Mouse (Mus musculus): Measurements from ENCODE around the gene Dnajc8.
"Not testable (repeated sequence)": the region's sequence is repeated elsewhere in the genome, so short reads cannot be mapped to it uniquely, and the experiment has no call there.

The Dnajc8 gene

DNA sequence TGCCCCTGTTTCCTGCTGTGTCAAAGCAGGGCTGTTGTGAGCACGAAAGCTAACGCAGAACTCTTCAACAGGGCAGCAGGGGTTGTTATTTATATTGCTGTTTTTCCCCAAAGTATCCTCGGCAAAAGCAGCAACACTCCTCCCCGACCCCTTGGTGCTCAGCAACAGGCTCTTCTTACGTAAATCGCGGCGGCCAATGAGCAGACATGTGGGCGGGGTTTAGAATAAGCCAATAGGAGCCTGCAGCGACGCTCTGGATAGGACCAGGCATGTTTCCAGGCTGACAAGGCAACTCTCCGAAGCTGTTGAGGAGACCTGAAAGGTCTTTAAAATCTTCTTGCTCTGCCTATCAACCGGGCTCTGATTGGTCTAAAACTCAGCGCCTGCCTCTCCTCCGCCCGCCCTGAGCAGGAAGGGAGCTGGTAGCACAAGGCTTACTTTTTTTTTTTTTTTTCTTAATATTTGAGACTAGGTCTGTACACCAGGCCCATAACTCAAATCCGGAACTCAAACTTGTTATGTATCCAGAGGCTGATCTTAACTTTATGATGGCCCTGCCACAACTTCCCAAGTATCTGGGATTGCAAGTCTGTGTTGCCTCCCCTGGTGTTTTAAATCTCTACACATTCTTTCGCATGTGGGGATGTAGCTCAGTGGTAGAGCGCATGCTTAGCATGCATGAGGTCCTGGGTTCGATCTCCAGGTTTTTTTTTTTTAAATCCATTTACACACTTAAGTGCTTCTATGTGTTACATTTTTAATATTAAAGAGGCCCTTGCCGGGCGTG is 19.8 kb upstream of the Dnajc8 start:
- peak; percentile 95 to 98 for DNase-seq

DNA sequence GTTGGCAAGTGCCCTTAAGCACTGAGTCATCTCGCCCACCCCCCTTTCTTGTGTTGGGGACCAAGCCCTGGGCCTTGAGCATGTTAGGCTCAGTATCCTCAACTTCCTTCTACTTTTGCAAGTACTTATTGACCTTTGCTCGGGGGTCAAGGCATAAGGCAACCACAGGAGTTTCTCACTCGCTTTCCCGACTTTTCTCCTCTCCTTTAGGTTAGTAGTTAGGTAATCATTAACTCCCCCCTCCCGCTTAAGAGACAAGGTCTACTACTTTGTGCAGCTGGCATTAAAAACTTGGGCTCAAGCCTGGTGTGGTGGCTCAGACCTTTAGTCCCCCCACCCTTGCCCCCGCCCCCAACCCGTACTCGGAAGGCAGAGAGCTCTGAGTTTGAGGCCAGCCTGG is 17.3 kb upstream of the Dnajc8 start:
- DNase-seq: peak; percentile 71 to 91

DNA sequence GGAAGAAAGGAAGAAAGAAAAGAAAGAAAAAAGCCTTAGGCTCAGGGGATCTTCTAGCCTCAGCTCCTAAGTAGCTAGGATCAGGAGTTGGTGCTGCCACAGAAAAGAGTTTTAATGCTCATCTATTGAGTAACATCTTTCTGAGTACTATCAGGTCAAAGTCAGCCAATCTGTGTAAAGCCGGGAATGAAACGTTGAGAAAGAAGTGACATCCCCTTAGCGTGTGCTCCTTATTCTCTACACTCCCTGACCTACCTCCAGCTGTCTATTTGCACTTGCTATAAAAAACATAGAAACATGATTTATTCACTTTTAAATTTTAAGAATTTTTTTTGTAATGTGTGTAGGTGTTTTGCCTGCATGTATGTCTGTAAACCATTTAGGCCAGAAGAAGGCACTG is 16.2 kb upstream of the Dnajc8 start:
- no peak for DNase-seq

- no peak for DNase-seq
Measured at GRCm38 (mm10) chr4:132524321-132524741, 11.0 kb upstream of the Dnajc8 start.

- no peak for DNase-seq
Measured at GRCm38 (mm10) chr4:132524808-132525207, 10.5 kb upstream of the Dnajc8 start.

GRCm38 (mm10) chr4:132526678-132527077 is 8.7 kb upstream of the Dnajc8 start:
- no peak for DNase-seq

DNA sequence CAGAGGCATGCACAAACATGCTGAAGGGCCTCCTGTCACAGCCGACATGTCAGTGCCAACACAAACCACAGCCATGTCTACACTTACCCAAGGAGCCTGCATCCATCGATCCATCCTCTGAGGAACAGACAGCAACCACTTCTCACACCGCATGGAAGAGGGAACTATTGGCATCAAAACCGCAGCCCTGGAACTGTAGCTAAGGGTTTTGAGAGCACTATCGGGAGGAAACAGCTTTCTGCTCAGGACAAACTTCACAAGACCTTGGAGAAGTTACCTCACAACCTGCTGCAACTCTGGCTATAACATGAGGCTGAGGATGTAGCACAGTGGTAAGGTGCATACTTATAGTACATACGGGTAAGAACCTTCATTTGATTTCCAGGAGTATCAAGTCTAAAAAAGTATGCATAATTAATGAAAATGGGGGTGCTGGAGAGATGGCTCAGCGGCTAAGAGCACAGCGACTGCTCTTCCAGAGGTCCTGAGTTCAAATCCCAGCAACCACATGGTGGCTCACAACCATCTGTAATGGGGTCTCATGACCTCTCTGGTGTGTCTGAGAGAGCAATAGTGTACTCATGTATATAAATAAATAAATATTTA is 7.3 kb upstream of the Dnajc8 start:
- DNase-seq: no peak

GRCm38 (mm10) chr4:132529344-132529743 is 6.0 kb upstream of the Dnajc8 start:
- peak in 1 of 2 experiments; percentile 61 for DNase-seq

DNA sequence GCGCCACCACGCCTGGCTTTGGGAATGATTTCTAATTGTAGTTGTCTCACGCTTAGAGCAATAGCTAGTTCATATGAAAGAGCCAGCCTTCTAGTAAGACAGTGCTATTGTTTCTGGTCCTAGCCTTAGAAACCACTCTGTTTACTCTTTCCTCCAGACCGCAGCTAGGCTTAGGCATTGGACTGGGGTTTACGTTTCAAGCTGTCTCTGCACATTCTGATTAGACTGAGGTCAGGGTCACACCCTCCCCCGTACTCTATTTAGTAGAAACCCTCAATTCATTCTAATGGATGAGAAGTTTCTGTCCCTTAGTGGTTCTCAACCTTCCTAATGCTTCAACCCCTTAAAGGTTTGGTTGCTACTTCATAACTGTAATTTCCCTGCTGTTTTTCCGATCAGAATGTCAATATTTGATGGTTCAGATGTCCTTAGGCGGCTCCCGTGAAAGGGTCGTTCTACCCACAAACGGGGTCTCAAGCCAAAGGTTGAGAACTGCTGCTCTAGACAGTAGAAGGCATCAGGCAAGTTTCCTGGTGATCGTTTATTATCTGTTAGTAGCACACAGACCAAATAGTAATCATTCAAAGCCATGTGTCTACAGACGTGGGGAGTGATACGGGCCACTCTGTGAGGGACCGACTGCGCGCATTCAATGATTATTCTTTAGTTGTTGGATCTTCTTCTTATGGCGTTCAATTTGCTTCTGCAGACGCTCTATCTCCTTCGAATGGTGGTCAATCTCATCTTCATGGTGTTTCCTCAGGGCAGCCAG is 5.1 kb upstream of the Dnajc8 start:
- DNase-seq: no peak

- DNase-seq: peak; percentile 51 to 76
Measured at GRCm38 (mm10) chr4:132532496-132532895, 2.9 kb upstream of the Dnajc8 start.

GRCm38 (mm10) chr4:132532981-132533916 is 2.1 kb upstream of the Dnajc8 start, which contains the start of gene Atpif1:
Atpif1 (minus strand) TSS chr4:132533659.
- peak; percentile 89 to 90 for DNase-seq

GRCm38 (mm10) chr4:132539481-132539880 is 4.1 kb downstream of the Dnajc8 start:
- DNase-seq: no peak

DNA sequence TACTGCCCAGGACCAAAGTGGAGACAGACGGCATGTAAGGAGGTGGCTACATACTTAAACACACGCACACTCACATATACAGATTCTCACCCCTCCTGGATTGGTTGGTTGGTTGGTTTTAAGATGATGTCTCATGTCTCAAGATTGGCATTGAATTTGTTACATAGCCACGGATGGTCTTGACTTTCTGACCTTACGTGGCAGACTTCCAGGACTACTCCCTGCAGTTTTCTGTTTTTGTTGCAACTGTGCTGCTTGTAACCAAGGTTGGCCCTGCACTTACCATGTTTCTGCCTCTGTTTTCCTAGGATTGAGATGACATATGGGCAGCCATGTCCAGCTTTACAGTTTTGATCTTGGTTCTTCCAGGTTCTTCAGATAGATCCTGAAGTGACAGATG is 6.1 kb downstream of the Dnajc8 start:
- DNase-seq: no peak

DNA sequence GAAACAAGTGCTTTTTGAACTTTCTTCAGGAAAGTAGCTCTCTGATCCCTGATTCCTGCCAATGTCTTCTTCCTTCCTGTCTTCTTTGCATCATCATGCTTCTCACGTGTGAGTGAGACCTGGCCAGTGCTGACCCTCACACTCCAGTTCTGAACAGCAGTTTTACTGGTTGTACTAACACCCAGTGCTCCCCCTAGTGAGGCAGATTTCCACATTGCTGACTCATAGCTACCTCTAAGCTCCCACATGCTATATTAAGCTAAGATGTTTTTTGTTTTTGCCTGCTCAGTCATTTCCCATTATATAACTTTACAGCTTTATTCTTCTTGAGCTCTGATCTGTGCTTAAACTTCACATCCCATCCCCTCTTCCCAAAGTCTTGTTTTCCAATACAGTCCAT is 7.4 kb downstream of the Dnajc8 start:
- DNase-seq: no peak

DNA sequence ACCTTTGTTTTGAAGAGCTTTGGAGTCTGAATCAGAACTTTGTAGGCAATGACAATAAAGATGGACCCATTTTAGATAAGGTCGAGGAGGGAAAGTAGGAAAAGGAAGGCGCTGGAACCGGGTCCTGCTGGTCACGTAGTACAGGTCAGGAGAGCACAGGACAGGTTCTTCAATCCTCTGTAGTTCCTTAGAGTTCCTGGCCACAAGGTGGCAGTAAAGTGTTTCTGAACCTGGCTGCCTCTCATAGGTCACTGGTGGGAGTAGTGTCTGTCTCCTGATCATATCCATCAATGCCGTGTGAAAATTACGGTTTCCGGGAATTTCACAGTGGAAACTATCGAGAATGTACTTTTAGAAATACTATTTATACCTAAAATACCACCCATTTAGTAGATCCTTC is 10.5 kb downstream of the Dnajc8 start:
- DNase-seq: peak; percentile 67 to 82

DNA sequence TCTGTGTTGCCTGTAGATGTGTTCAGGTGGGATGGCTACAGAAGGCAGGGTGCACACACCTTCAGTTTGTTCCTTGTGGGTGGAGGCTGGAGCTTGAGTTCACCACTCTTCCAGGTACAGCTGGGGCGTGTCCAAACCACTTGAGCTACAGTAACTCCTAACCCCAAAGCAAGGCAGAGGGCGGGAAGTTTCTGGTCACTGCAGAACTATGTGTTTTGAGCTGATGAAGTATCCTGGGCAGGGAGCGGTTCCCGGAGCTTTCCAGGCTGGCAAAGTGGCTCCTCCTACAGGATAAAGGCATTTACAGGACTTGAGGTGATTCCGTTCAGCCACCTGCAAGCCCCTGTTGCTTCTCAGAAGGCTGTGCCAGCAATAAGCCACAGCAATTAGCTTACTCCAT is 18.9 kb downstream of the Dnajc8 start:
- DNase-seq: no peak

DNA sequence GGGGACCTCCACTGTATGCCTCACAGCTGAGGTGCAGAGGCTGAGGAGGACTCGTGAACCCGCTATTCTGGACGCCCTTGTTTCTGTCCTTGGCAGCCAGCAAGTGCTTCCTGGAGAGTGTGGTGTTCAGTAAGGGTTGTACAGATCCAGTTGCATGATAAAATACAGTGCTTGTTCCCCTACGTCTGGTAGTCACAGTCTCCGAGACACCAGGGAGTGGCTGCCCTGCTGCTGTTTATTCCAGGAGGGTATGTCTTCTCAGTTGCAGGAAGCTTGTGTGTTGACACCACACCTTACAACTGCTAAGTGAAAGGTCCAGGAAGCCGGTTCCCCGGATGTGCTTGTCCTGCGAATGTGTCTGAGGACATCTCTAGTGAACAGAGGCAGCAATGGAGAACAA is 19.3 kb downstream of the Dnajc8 start:
- no peak for DNase-seq

GRCm38 (mm10) chr4:132555550-132555949 is 20.2 kb downstream of the Dnajc8 start:
- DNase-seq: not testable (repeated sequence)

DNA sequence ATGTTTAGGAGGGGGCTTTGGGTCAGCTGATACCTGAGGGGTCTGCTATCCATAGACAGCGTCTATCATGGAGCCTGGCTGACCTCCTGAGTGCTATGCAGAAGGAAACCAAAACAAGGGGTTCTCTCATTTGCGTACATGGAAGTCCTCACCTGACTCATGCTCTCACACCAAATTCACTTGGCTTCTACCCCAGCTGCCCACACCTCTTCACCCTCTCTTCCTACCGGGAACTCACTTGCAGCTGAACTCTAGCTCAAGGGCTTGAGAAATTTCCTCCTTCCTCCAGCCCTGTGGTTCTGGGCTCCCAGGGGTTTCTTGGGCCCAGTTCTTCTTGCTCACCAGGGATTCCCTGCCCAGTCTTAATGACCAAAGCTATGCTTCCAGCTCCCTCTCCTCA is 27.9 kb downstream of the Dnajc8 start:
- DNase-seq: no peak

GRCm38 (mm10) chr4:132563965-132564364 is 28.6 kb downstream of the Dnajc8 start, which contains the start of gene Ptafr:
Ptafr (plus strand) TSS chr4:132564067.
- peak in 1 of 2 experiments; percentile 22 for DNase-seq

DNA sequence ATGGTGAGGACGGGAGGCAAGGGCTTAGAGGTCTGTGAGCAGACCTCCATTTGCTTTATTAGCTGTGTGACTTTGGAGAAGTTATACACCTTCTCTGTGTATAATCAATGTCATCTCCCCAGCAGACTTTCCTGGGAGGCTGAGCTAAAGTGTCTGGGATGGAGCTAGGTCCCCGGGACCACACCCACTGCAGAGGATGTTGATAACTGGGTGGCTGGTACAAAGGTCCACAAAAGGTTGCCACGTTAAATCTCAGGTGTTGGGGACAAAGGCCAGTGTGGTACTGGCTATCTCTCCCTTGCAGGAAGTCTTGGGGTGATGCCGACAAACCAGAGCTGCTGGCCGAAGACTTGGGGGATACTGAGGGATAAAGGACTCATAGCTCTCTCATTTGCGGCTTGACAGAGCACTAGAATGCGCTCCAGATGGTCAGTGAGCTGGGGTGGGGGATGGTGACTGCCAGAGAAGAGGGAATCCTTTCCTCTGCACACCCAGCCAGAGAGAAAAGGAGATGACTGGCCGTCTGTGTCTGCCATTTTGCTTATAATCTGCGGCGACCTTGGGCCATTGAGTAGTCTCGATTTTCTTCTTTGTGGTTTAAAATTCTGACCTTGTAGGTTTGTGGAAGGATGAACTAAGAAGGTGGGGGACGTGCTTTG is 29.9 kb downstream of the Dnajc8 start:
- DNase-seq: no peak

DNA sequence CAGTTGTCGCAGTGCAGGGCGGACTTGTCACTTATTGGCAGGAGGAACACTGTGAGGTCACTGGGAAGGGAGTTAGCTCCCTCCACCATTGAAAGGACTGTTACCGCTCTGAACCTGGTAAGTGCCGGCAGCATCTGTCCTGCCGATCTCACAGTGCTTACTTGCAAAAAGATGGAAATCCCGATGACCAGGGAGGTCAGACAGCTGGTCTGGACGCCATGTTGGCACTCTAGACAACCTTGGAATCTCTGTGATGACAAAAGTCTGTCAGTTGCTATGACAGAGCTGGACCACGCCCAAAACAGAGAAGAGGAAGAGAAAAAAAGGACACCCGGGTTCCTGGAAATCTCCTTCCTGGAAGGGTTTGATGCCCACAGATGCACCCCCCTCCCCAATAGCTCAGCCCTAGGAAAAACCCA is 32.0 kb downstream of the Dnajc8 start:
- DNase-seq: no peak

All from kidney, adult 8-10 months (tissue).